Mouse (Mus musculus): ENCODE measurements around the gene Txn1. TPM values are rescaled to one million over a fixed set of nuclear protein-coding genes. Genes with fewer than 3 reads are reported as not detected.

Txn1 gene
- 379 and 381 TPM in 2 replicates for polyA plus RNA-seq (2016; fragmentation: Nextera tagmentation; extraction: Ambion mirVana)

GRCm38 (mm10) chr4:57956029-57956960 lies at the start of gene Txn1:
TSS of gene Txn1 (minus strand) at chr4:57956411.
- Histone ChIP-seq H3K27me3 (0 out of 2 replicates have a peak, but pooled peaks cover 7% of the 10 kb centered on the region), H3K9me3 (peaks cover under 1% of the 10 kb centered on the region; the same call in 1 of the 2 replicates), H3K4me3 (replicated peaks) (peak within 1 kb of the TSS; percentile 77), H3K36me3 (replicated peaks) (peaks cover 13% of the 10 kb centered on the region), H3K27ac (peak within 1 kb of the TSS; percentile 94), H3K4me2 (peak within 1 kb of the TSS; percentile 69), H3K9ac (peak within 1 kb of the TSS; percentile 79), H3K4me1 (peaks cover 28% of the 10 kb centered on the region)
- ATAC-seq (ENCODE audit: low FRiP score): peak; percentile 98
- WGBS: under 1% methylated on average over 70 of the region's 71 CpGs

- 58% methylated on average over 3 of the region's 3 CpGs for WGBS
- no peaks in the 10 kb centered on the region for H3K4me1 ChIP-seq
- no peak for ATAC-seq (ENCODE audit: low FRiP score)
- no peak overlapping the region for H3K4me2 ChIP-seq
- H3K4me3 ChIP-seq (replicated peaks): no peak overlapping the region
- no peaks in the 10 kb centered on the region for H3K27me3 ChIP-seq
- no peak overlapping the region for H3K9ac ChIP-seq
- no peak overlapping the region for H3K27ac ChIP-seq
- H3K36me3 ChIP-seq (replicated peaks): no peaks in the 10 kb centered on the region
- H3K9me3 ChIP-seq: no peaks in the 10 kb centered on the region
Measured at GRCm38 (mm10) chr4:58003501-58003900, 47.3 kb upstream of the Txn1 start.

GRCm38 (mm10) chr4:57991425-57991824 lies 35.2 kb upstream of the Txn1 start:
- ATAC-seq (ENCODE audit: low FRiP score): no peak
- no peaks in the 10 kb centered on the region for H3K9me3 ChIP-seq
- WGBS: 100% methylated on average over 1 of the region's 1 CpGs

DNA sequence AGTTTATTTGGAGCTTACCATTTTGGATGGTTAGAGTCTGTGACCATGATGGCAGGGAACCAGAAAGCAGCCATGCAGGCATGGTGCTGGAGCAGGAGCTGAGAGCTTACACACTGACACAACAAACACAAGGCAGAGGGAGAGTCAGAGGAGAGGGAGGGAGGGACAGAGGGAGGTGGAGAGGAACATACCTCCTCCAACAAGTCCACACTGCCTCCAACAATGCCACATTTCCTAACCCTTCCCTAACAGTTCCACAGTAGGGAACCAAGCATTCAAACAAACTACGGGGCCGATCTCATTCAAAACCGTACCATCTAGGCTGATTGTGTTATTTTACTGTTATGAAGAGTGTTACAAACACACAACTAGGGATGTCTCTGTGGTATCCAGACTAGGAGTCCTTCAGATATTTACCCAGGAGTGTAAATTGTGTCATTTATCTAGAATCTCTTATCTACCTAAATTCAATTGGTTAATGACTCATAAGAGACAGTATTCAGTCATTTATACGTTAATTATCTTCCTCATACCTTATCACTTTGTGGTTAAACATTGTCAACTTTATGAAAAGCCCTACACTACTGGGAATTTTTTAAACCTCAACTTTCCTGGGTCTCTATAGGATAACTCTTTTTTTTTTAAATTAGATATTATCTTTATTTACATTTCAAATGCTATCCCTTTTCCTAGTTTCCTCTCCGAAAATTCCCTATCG lies 18.3 kb upstream of the Txn1 start:
- no peaks in the 10 kb centered on the region for H3K4me1 ChIP-seq
- H3K9ac ChIP-seq: no peak overlapping the region
- H3K4me3 ChIP-seq (replicated peaks): no peak overlapping the region
- no peaks in the 10 kb centered on the region for H3K9me3 ChIP-seq
- H3K4me2 ChIP-seq: no peak overlapping the region
- no peaks in the 10 kb centered on the region for H3K36me3 ChIP-seq (replicated peaks)
- WGBS: 92% methylated on average over 6 of the region's 6 CpGs
- H3K27ac ChIP-seq: no peak overlapping the region
- no peaks in the 10 kb centered on the region for H3K27me3 ChIP-seq
- no peak for ATAC-seq (ENCODE audit: low FRiP score)

More at GRCm38 (mm10) chr4:57991425-57991824, 35.2 kb upstream of the Txn1 start:
- Histone ChIP-seq H3K36me3 (replicated peaks) (no peaks in the 10 kb centered on the region), H3K4me1 (no peaks in the 10 kb centered on the region), H3K27me3 (no peaks in the 10 kb centered on the region), H3K27ac (no peak overlapping the region), H3K4me2 (no peak overlapping the region), H3K9ac (no peak overlapping the region), H3K4me3 (replicated peaks) (no peak overlapping the region)

DNA sequence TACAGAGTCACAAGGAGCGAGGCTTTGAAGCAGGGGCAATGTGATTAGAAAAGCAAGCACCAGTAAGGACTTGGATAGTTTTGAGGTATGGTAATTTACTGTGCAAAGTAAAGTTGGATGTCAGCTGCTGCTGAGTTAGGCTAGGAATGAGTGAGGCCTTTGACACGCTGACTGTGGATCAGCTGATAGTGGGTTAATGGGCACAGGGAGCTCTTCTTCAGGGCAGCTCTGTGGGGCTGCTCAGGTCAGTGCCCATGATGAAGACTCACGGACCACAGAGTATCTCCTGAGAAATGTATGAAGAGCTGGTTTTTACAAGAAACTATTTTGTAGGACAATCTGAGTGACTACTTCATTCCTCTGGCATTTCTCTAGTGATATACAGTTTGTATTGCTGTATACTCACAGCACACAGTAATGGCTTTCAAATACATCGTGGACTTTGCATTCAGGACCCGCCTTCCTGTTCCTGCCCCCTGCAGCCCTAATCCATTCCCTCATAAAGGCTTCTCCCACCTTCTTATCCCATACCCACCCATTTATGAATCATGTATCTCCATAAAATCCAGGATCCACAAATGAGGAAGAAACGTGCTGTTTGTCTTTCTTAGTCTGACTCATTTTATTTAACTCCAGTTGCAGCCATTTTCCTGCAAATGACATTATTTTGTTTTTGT lies 17.5 kb upstream of the Txn1 start:
- ATAC-seq (ENCODE audit: low FRiP score): no peak
- no peaks in the 10 kb centered on the region for H3K27me3 ChIP-seq
- no peaks in the 10 kb centered on the region for H3K9me3 ChIP-seq
- H3K9ac ChIP-seq: no peak overlapping the region
- no peak overlapping the region for H3K27ac ChIP-seq
- no peak overlapping the region for H3K4me3 ChIP-seq (replicated peaks)
- H3K4me1 ChIP-seq: no peaks in the 10 kb centered on the region
- no peak overlapping the region for H3K4me2 ChIP-seq
- 85% methylated on average over 6 of the region's 6 CpGs for WGBS
- H3K36me3 ChIP-seq (replicated peaks): no peaks in the 10 kb centered on the region

DNA sequence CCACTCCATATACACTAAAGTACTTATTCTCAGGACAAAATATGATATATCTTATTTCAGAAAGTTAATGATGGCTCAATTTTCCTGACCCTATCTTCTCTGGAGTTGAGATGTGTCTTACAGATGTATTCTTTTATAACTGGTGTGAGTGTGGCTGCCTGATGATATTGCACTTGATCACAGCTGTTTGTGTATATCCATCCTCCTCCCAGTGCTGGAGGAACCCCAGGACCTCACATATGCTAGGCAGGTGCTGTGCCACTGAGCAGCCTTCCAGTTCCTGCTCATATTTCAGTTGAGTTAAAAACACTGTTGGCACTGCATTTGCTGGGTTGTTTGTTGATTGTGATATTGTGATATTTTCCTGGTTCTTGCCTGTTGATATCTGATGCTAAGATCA lies 14.1 kb upstream of the Txn1 start:
- Histone ChIP-seq H3K27ac (no peak overlapping the region), H3K27me3 (no peaks in the 10 kb centered on the region), H3K9me3 (no peaks in the 10 kb centered on the region), H3K4me2 (no peak overlapping the region), H3K4me3 (replicated peaks) (no peak overlapping the region), H3K9ac (no peak overlapping the region), H3K36me3 (replicated peaks) (no peaks in the 10 kb centered on the region), H3K4me1 (no peaks in the 10 kb centered on the region)
- ATAC-seq (ENCODE audit: low FRiP score): no peak

DNA sequence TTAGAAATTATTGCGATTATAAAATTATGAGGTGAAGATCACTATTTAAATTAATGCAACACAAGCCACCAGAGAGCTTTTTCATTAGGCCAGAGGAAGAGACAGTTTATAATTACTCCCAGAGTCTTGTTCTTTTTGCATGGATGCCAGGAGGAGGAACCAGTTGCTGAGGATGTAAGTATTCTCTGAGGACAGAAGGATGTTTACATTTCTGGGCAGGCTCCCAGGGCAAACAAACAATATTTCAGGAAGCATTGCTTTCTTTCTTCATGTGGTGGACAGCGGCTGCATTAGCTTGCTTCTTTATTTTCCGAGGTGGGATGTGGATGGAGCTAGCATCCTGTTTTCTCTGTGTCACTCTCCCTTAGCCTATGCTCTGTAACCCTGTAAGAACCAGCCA lies 11.0 kb upstream of the Txn1 start:
- no peaks in the 10 kb centered on the region for H3K9me3 ChIP-seq
- ATAC-seq (ENCODE audit: low FRiP score): no peak
- no peak overlapping the region for H3K9ac ChIP-seq

DNA sequence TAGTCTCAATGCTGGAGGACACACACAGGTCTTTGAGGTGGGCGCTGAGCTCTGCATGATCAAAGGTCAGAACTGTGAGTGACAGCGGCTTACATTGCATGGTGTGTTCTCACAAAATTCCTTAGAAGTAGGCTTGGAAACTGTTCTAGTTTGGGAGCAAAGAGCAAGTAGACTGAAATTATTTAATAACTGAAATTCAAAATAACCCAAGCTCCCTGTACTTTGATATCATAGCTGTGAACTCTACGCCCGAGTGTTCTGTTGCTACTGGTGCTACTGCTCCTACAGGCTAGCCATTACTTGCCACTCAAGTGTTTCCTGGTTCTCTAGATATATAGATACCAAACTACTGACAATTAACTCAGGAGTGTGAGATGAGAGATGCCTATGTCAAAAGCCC lies 9.3 kb upstream of the Txn1 start:
- H3K27me3 ChIP-seq: no peaks in the 10 kb centered on the region
- 94% methylated on average over 4 of the region's 4 CpGs for WGBS

More for the DNA sequence above, 11.0 kb upstream of the Txn1 start:
- H3K27me3 ChIP-seq: no peaks in the 10 kb centered on the region
- H3K27ac ChIP-seq: no peak overlapping the region
- H3K36me3 ChIP-seq (replicated peaks): no peaks in the 10 kb centered on the region
- H3K4me3 ChIP-seq (replicated peaks): no peak overlapping the region
- no peak overlapping the region for H3K4me2 ChIP-seq
- WGBS: 79% methylated on average over 3 of the region's 3 CpGs
- H3K4me1 ChIP-seq: no peaks in the 10 kb centered on the region

DNA sequence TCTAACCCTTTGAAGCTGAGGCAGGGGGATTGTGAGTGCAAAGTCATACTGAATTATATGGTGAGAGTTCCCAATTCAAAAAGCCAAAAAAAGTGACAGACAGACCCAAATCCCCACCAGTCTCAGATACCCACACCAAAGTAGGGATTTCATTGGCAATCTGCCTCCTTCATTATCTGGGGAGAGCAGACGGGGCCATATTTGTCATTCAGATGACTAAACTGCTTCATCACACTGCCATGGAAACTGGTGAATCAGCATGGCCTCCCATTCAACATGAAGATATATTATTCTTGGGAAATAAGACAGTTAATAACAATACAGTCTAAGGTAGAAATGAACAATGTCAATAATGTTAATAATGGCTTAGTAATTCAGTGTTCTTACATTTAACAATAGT lies 7.9 kb upstream of the Txn1 start:
- no peaks in the 10 kb centered on the region for H3K36me3 ChIP-seq (replicated peaks)
- no peak for ATAC-seq (ENCODE audit: low FRiP score)
- no peak overlapping the region for H3K27ac ChIP-seq
- no peak overlapping the region for H3K4me3 ChIP-seq (replicated peaks)
- no peak overlapping the region for H3K4me2 ChIP-seq
- H3K27me3 ChIP-seq: no peaks in the 10 kb centered on the region
- H3K9me3 ChIP-seq: no peaks in the 10 kb centered on the region
- WGBS: 58% methylated on average over 1 of the region's 1 CpGs
- H3K9ac ChIP-seq: no peak overlapping the region
- no peaks in the 10 kb centered on the region for H3K4me1 ChIP-seq

More for the DNA sequence above, 9.3 kb upstream of the Txn1 start:
- ATAC-seq (ENCODE audit: low FRiP score): no peak
- Histone ChIP-seq H3K4me2 (no peak overlapping the region), H3K4me1 (no peaks in the 10 kb centered on the region), H3K9ac (no peak overlapping the region), H3K4me3 (replicated peaks) (no peak overlapping the region), H3K36me3 (replicated peaks) (no peaks in the 10 kb centered on the region), H3K27ac (no peak overlapping the region), H3K9me3 (no peaks in the 10 kb centered on the region)

GRCm38 (mm10) chr4:57959056-57959455 lies 2.8 kb upstream of the Txn1 start:
- 83% methylated on average over 8 of the region's 8 CpGs for WGBS
- Histone ChIP-seq H3K4me2 (no peak overlapping the region), H3K36me3 (replicated peaks) (no peaks in the 10 kb centered on the region), H3K9me3 (no peaks in the 10 kb centered on the region), H3K9ac (no peak overlapping the region), H3K27me3 (0 out of 2 replicates have a peak, but pooled peaks cover 7% of the 10 kb centered on the region), H3K27ac (no peak overlapping the region), H3K4me3 (replicated peaks) (no peak overlapping the region), H3K4me1 (peaks cover 22% of the 10 kb centered on the region)
- ATAC-seq (ENCODE audit: low FRiP score): no peak

DNA sequence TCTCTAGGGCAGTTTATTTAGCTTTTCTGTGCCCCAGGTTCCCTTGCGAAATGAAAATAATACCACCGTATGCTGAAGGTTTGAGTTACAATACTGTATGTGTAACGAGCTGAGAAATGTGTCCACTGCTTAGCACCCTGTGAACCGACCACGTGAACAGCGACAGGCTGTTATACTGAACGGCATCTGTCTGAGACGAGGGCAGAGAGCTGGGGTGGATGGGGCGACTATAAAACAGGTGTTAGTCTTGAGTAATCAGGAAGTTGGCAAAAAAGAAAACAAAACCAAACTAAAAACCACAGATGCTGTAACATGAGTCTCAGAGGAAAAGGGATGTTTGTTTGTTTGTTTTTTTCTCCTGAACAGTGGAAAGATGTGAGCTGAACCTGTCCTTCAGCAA lies 1.9 kb upstream of the Txn1 start:
- H3K9me3 ChIP-seq: no peaks in the 10 kb centered on the region
- ATAC-seq (ENCODE audit: low FRiP score): no peak
- H3K27ac ChIP-seq: no peak overlapping the region
- 77% methylated on average over 9 of the region's 9 CpGs for WGBS
- H3K4me3 ChIP-seq (replicated peaks): no peak overlapping the region
- H3K36me3 ChIP-seq (replicated peaks): no peaks in the 10 kb centered on the region
- no peak overlapping the region for H3K4me2 ChIP-seq
- no peak overlapping the region for H3K9ac ChIP-seq
- 0 out of 2 replicates have a peak, but pooled peaks cover 7% of the 10 kb centered on the region for H3K27me3 ChIP-seq
- H3K4me1 ChIP-seq: peaks cover 28% of the 10 kb centered on the region
